Mouse (Mus musculus) telencephalon, adult 2 months (tissue): ENCODE measurements around the gene Epo.

ENCODE experiments used
- DNase-seq: peaks from one replicate; pipeline ENCODE4 v3.0.0-alpha.2; 2011; ENCODE audit warnings: low read depth, low spot score

Epo gene

DNA sequence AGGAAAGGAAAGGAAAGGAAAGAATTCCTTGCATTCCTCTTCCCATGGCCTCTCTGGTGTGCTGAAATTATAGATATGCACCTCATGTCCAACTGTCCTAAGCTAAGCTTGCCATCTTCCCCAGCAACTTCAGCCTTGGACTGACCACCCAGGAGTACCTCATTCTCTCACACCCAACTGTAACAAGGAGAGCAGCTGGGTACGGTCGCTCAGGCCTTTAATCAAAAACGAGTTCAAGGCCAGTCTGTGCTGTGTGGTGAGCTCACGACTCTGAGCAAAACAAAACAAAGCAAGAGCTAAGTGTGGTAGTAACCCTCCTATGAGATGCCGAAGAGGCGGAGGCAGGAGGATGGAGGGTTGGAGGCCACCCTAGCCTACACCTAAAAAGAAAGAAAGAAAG lies 7.9 kb upstream of the Epo start:
- DNase-seq, result no peak

DNA sequence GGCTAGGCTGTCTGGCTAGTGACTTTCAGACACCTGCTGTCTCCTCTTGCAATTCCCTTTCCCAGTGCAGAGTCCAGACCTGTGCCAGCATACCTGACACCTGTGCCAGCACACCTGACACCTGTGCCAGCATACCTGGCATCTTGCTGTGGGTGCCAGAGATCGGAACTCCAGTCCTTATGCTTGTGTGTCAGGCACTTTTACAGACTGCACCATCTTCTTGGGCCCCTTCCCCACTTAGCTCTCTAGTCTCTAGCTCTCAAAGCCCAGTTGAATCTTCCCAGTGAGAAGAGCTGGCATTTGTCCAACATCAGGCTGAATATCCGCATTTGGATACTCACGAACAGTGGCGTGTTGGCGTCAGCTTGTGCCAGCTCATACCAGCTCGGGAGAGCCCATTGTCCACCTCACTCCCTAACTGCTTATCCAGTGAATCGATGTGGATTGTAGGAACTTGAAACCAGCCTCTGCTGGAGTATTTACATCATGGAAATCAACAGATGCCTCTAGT lies 6.3 kb upstream of the Epo start:
- no peak for DNase-seq

DNA sequence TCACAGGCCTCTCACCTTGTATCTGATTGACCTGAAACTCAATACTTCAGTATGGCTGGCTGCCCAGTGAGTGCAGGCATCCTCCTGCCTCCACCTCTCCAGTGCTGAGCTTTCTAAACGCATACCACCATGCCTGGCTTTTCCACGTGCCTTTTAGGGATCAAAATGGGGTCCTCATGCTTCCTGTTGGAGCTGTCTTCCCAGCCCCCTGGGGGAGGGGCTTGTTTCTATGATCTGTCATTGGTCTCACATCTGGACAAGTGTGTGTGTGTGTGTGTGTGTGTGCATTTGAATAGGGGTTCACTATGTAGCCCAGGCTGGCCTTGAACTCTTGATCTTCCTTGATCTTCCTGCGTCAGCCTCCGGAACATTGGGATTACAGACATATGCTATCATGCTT lies 4.4 kb upstream of the Epo start:
- DNase-seq, result no peak

DNA sequence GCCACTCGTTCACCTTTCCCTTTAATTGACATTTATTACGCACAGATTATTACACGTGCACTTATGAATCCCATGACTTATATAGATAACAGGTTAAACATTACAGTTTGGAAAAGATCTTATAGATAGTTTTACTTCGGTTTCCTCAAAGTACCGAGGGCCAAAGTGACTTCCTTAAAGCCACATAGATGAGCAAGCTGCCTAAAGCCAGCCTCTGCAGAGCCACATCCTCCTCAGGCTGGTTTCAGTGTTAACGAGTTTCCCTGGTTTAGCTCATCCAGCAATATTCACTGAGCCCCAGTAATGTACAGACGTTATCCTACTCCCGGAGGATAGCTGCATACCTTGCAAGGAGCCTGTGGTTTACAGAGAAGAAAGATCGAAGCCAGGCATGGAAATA lies 2.3 kb upstream of the Epo start:
- no peak for DNase-seq

DNA sequence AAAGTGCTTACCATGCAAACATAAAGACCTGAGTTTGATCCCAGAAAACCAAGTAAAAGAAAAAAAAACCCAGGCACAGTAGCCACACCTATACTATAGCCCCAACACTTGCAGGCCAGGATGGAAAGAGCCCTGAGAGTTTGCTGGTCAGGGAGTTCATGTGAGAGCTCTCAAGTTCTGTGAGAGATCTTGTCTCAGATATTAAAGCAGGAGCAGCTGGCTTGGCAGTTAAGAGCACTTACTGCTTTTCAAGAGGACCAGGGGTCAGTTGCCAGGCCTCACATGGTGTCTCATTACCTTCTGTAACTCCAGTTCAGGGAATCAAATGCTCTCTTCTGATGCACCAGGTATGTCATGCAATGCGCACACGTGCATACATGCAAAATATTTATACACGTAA lies 1.7 kb upstream of the Epo start:
- no peak for DNase-seq

DNA sequence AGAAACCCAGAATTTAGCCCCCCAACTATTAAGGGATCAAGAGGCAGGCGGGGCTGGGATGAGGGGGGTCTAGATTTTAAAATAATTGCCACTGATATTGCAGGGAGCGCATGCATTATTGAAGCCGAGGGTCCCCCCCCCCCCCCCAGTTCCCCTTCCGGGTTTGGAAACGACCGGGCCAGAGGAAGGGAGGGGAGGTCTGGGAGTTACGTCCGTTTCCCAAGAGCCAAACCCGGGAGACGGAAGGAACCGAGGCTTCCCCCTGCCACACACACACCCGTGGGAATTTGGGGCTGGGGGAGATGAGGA lies 280 bp downstream of the Epo start:
- no peak for DNase-seq

DNA sequence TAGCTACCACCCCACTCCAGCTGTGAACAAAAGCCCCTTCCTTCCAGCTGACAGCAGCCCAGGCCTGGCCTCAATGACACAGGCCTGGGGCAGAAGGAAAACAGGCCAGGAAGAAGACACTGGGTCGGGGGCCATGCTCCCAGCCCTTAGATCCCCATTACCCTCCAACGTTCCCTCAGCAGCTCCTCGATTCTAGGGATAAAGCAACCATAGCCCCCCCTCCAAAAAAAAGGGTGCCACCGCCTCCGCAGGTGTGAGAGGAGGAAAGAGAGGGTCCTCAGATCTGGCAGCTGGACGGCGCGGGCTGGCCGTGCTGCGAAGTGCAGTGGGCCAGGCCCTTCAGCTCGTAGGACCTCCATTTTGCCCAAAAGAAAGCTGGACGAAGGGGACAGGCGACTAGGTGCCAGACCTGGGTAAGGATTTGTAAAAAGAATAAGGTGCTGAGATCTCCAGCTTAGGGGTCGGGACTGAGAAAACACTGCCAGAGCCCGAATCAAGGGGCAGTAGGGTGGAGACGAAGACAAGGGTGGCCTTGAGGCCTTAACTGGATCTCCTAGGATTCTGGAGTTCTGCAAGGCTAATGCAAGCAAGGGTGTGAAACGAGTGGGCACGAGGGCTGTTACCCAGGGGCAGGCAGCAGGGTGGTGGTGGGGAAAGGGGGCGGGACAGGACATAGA lies 773 bp downstream of the Epo start:
- DNase-seq, result no peak

DNA sequence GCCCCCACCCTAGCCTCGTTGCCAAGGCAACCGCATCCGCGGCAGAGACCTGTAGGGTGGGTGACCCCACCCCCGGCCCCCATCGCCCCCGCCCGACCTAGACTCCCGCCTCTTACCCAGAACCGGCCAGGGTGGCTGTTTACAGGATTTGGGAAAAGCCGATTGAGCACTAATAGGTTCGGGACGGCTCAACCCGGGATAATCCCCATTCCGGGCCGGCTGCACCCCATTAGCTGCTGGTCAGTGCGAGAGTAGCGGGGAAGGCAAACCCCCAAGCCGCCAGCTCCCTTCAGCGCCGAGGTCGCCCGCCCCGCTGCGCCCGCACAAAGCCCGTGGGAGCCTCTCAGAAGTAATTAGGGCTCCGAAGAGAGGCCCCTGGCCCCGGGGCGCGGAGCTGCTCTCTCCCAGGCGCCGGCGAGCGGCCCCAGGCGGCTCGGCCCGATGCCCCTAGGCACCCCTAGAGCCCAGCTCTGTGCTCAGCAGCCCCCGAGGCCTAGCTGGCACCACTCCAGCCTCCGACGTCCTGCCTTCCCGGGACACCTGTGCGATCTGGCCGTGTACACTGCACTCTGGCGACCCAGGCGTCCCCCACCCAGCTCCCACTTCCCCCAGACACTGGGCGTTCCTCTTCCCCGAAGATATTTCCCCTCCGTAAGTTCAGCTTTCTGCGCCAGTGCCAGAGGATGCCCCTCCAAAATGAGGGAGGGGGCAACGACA lies 1.5 kb downstream of the Epo start:
- no peak for DNase-seq

DNA sequence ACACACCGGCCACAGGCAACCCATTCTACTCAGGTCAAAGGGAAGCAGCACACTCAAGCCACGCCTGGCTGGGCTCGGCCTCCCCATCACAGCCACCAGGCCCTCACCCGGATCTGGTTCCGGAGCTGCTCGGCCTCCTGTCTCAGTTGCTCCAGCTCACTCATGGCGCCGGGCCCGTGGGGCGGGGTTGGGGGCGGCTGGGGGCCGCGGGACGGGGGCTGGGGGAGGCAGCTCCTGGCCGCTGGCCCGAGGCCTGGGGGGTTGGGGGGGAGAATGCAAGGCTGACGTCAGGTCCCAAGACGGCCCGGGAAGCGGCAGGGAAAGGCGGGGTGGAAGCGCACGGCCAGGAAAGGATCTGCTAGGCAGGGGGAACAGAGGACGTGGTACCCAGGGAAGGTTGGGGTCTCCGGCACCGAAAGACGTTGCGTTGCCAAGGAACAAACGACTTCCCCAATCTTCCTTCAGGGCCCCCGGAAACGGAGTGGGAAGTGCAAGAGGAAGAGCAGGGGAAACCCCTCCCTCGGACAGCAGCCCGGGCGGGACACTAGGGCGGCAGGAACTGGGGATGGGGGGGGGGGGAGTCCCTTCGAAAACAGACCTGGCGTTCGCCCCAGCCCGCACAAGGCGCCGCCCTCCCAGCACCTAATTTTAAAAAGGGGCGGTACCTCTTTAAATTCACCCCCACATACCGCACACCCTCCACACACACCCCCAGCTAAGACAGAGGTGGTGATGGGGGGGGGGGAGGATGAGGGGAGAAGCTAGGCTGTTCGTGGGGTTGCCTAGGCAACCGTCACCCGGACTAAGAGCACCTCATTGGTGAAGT lies 2.2 kb downstream of the Epo start:
- peak; percentile 94 for DNase-seq

DNA sequence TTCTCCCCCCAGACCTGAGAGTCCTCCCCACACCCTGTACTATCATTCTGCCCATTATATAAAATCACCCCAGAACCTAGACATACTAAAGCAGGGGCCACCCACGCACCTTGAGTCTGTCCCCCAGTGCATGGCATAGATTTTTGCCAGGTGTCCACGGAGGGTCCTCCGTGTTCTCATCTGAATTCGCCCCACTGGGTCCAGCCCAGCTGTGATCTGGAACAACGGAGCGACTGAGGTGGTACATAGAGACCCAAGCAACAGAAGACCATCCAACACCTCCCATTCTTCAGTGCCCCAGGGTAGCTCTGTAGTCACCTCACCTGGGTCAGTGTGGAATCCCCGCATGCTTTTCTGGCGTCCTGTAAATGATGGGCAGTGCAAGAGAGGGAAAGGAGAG lies 3.0 kb downstream of the Epo start:
- DNase-seq, result no peak

DNA sequence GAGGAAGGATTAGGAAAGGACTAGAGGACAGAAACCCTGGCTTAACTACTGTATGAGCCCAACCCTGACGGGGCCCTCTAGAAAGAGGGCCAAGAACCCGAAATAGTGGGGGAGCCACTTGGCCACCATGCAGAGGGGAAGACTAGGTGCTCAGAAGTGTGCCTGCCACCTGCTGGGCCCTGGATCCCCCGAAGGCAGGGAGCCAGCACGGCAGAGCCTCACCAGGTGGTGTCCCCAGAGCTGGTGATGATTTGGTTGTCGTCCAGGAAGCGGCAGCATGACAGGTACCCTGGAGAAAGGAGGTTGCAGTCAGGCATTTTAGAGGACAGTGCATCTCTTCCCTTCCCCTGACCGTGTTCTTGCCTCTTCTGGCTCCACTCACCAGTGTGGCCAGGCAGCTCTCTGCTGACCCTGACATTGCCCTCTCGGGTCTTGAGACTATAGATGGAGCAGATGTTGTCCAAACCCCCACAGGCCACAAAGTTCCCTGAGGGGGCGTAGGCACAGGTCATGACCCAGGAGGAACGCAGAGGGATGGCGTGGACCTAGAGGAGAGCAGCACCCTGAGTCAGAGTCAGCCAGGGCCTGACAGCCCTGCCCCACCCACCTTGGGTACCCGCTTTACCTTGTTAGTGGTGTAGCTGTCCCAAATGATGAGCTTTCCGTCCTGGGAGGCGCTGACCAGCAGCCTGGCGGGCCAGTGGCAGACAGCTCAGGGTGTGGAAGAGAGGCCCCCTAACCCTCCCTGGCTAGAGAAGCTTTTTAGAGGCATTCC lies 3.6 kb downstream of the Epo start:
- no peak for DNase-seq

DNA sequence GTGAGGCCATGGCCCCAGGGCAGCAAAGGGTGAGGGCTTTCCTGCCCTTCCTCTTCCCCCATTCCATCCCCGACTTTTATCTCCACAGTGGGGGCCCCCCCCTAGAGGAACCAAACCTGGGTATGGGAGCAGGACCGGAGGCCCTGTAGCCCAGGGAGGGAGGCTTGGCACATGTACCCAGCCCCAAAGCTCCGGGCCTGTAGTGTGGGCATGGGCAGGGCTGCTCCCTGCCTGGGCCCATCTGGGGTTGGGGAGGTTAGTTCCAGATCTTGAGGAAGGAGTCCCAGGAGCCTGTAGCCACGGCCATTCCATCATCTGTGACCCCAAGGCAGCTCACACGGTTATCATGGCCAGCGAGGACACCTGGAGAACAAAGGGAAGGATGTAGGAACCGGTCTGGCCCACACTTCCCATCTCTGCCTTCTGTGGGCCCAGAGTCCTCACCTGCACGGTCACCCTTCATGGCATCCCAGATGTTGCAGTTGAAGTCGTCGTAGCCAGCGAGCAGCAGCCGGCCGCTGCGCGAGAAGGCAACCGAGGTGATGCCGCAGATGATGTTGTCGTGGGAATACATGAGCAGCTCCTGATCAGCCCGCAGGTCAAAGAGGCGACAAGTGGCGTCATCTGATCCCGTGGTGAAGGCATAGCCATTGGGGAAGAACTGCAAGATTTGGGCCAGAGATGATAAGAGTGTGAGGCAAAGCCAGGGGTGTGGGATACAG lies 4.6 kb downstream of the Epo start:
- DNase-seq, result no peak

DNA sequence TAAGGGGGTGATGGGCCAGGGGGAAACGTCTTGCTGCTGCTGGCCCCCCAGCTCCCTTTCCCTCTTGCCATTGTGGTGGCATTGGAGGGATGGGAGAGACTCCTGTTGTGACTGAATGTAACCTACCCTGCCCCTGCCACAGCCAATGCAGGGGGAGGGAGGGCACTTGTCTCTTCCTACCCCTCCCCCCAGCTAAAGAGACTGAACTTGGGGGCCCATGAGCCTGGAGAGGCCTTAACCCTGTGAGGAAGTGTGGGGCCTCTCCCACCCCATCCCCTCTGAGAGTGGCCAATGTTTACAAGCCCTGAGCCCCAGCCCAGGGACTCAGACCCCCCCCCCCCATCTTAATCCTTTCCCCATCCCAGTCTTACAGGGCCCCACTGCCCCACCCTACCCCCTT lies 5.6 kb downstream of the Epo start:
- DNase-seq, result no peak

DNA sequence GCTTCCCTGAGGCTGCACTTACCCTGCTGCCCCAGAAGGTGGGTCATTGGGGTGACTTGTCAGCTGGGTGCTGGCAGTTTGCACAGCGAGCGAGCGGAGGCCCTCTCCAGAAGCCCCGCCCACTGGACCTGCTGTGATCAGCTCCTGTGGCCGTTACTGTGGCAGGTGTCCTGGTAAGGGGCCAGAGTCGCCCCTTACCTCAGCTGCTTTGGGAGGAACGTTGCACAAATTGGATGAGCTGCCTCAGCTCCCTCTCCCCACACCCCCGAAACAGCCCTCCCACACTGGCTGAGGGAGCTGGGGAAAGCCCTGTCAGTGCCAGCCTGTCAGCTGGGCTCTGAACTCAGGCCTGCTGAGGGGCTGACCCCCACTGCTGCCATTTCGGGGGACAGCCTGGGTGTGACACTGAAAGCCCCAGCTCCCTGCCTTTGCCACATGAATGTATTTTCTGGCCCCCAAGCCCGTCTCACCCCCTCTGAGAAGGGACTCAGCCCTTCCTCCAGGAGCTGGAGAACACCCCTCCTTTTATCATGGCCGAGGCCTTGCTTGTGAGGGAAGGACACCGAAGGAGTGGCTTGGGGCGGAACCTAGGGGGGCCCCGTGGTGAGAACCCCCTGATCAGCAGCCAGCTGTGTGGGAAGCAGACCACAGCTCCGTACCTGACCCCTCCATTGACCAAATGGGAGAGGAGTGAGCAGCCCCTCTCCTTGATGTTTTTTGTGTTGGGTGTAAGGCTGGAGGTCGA lies 6.7 kb downstream of the Epo start:
- no peak for DNase-seq

DNA sequence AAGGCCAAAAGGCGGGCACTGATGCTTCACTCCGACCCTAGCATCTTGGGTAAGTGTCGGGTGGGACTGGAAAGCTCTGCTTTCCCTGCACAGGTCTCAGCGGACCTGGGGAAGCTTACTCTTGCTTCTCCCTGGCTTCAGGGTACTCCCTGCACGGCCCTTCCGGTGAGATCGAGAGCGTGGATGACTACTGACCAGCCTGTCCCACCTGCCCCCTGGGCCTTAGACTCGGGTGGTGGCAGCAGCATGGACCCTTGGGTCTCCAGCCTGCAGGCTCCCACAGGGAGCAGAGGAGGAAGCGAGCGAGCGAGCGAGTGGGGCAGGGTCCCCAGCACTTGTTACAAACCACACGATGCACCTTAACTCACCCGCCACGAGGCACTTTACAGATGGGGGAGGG lies 7.5 kb downstream of the Epo start:
- DNase-seq, result no peak

DNA sequence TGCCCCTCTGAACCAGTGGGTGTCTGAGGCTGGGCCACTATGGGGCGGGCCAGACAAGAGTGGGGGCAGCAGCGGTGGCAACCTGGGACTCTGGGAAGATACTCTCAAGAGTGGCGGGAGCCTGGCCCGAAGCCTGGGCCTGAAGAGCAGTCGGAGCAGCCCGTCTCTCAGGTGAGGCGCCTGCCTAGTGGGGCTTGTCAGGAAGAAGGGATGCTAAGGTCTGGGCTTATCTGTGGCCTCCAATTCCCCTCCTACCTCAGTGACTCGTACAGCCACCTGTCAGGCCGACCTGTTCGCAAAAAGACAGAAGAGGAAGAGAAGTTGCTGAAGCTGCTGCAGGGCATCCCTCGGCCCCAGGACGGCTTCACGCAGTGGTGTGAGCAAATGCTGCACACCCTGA lies 8.4 kb downstream of the Epo start:
- DNase-seq, result no peak

DNA sequence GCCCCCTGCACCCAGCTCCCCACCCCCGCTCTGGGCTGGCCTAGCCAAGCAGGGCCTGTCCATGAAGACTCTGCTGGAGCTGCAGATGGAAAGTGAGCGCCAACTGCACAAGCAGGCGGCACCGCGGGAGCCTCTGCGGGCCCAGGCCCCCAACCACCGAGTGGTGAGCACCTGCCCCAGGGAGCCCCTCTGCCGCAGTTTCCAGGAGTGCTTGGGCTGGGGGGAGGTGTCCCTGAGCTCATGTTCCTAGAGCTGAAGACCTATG lies 8.9 kb downstream of the Epo start:
- DNase-seq, result no peak

DNA sequence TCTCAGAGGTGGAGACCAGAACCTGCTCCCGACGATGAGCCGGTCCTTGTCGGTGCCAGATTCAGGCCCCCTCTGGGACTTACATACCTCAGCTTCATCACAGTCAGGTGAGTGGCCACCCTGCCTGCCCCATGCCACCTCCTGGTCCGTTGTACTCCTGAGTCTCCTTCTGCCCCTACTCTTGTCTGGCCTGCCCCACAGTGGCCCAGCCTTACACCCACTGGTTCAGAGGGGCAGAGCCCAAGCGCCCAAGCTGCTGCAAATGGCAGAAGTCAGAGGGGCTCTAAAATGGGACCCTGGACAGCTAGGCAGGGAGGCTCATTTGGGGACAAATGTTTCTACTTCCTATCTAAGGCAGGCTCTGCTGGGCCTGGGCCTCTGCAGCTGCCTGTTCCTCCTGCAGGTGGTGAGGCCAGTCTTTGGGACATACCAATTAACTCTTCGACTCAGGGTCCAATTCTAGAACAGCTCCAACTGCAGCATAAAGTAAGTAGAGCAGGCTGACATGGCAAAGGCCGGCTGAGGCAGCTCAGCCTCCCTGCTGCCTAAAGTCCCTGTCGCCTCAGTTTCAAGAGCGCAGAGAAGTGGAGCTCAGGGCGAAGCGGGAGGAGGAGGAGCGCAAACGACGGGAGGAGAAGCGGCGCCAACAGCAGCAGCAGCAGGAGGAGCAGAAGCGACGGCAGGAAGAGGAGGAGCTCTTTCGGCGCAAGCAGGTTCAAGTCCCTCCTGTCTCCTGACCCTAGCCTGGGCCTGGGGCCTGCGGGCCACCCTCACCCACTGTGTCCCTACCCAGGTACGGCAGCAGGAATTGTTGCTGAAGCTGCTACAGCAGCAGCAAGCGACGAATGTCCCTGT lies 9.4 kb downstream of the Epo start:
- no peak for DNase-seq

DNA sequence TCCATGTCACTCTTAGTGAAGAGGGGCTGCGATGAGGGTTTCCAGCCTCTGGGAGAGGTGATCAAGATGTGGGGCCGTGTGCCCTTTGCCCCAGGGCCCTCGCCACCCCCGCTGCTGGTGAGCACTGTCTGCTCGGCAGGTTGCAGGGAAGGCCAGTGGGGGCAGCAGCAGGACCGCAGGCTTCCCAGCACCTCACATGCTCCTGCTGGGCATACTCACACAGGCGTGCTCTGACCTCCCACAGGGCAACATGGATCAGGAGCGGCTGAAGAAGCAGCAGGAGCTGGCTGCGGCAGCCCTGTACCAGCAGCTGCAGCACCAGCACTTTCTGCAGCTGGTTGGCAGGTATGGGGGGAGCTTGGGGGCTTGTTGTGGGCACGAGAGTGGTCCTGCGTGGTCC lies 10.3 kb downstream of the Epo start:
- no peak for DNase-seq

DNA sequence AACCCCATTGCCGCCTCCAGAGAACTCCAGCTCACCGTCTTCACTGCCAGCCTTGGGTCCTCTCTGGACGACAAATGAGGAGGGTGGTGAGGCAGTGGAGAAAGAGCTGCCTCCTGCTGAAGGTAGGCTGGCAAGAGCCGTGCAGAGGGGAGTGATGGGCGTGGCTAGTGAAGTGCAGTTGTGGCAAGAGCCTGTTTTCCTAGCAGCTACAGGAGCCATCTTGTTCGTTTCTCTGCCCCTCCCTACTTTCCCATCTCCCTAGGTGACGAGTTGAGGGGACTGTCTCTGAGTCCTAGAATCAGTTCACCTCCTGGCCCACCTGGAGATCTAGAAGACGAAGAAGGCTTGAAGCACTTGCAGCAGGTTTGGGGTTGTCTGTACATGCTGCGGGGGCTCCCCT lies 11.2 kb downstream of the Epo start:
- no peak for DNase-seq
